Mouse (Mus musculus) gastrocnemius, adult 2 months (tissue): ENCODE measurements at regions not wholly inside any gene's neighbourhood (a gene's known extent, or its start where the extent isn't known, plus 50 kb on each side); places are given as distances from the start of the nearest gene placed in this dataset.
A peak's percentile ranks its signal among the peaks of the same experiment; 100 is the strongest.

ENCODE experiments used
- DNase-seq: peaks from one replicate; pipeline ENCODE4 v3.0.0; 2022
- H3K27ac ChIP-seq: fragments of 200-600 bp; 2 replicates; pipeline ENCODE4 v1.8.1; 2022; ENCODE audit warnings: mild to moderate bottlenecking
- H3K4me3 ChIP-seq: fragments of 200-600 bp; 2 replicates; pipeline ENCODE4 v1.8.1; 2022; ENCODE audit warnings: mild to moderate bottlenecking, moderate library complexity
- CTCF ChIP-seq: fragments of 200-600 bp; IDR thresholded peaks from 2 replicates; pipeline ENCODE4 v1.8.1; 2022; ENCODE audit warnings: antibody characterized with exemption, mild to moderate bottlenecking, moderate library complexity
- intact Hi-C: fragments of 180-260 bp; cut with DNase I; formaldehyde crosslinking; loops from one replicate; pipeline ENCODE4 v1.15.1; 2025

- H3K27ac ChIP-seq = no peak overlapping the region
- no peak overlapping the region for H3K4me3 ChIP-seq
- no peak for TF ChIP-seq CTCF
- DNase-seq = no peak
- intact Hi-C loops = no loop called here
Measured at GRCm38 (mm10) chr12:50851644-50852043, 202.7 kb upstream of the Prkd1 start.

GRCm38 (mm10) chr12:50847976-50848375 is 199.1 kb upstream of the Prkd1 start:
- DNase-seq = no peak
- intact Hi-C loops = no loop called here
- TF ChIP-seq CTCF = no peak
- Histone ChIP-seq H3K4me3 (peak overlapping the region; percentile 1; the same call in 1 of the 2 replicates), H3K27ac (peak overlapping the region; percentile 79)

GRCm38 (mm10) chr12:50842744-50843143 is 193.8 kb upstream of the Prkd1 start:
- Histone ChIP-seq H3K27ac (no peak overlapping the region), H3K4me3 (no peak overlapping the region)
- DNase-seq = no peak
- intact Hi-C loops = no loop called here
- TF ChIP-seq CTCF = no peak

- H3K27ac ChIP-seq = no peak overlapping the region
- intact Hi-C loops = no loop called here
- TF ChIP-seq CTCF = no peak
- DNase-seq = no peak
- no peak overlapping the region for H3K4me3 ChIP-seq
Measured at GRCm38 (mm10) chr12:50839391-50839790, 190.5 kb upstream of the Prkd1 start.

- no peak for TF ChIP-seq CTCF
- Histone ChIP-seq H3K4me3 (no peak overlapping the region), H3K27ac (no peak overlapping the region)
- intact Hi-C loops = loop anchor here (5.0 kb wide), 1 partner anchor 547 kb away; no protein-coding TSS in a partner anchor
- DNase-seq = no peak
Measured at GRCm38 (mm10) chr12:50808731-50809281, 159.9 kb upstream of the Prkd1 start.

DNA sequence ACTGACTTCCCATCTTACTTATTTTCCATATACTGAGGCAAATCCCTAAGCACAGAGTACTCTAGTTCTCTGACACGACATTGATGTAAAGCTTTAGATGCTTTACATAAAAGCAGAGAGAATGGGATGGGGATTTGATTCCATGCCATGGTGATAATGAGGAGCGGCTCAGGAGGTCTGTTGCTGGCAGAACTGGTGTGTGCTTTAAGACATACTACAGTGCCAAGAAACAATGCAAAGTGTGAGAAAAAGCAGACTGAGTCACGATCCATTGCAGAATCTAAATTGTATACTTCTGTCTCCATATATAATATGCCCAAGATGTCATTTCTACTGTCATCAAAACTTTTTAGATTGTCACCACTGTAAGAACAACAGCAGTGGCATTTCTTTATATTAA is 155.5 kb upstream of the Prkd1 start:
- Histone ChIP-seq H3K4me3 (no peak overlapping the region), H3K27ac (no peak overlapping the region)
- DNase-seq = no peak
- TF ChIP-seq CTCF = no peak
- intact Hi-C loops = no loop called here

- no peak overlapping the region for H3K4me3 ChIP-seq
- intact Hi-C loops = no loop called here
- TF ChIP-seq CTCF = no peak
- DNase-seq = no peak
- H3K27ac ChIP-seq = no peak overlapping the region
Measured at GRCm38 (mm10) chr12:50765156-50765940, 116.5 kb upstream of the Prkd1 start.

DNA sequence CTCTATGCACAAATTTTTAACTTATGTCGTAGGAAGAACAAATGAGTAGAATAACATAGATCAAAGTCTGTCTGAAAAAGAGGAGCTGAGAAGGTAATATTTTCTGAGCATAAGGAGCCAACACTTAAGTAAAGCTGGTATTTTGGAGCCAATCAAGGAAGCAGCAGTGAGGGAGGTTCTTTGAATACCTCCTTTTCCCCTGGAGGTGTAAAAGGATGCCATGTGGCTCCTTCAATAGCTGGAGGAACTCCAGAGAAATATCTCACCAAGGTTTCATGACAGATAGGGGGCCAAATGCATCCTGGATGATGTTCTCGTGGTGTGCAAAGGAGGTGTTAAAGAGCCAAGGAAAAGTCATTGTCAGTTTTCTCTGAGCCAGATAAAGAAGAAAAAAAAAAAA is 115.6 kb upstream of the Prkd1 start:
- DNase-seq = no peak
- Histone ChIP-seq H3K27ac (no peak overlapping the region), H3K4me3 (no peak overlapping the region)
- no peak for TF ChIP-seq CTCF
- intact Hi-C loops = no loop called here

GRCm38 (mm10) chr12:50734135-50734534 is 85.2 kb upstream of the Prkd1 start:
- no peak for DNase-seq
- Histone ChIP-seq H3K27ac (no peak overlapping the region), H3K4me3 (no peak overlapping the region)
- intact Hi-C loops = no loop called here
- TF ChIP-seq CTCF = no peak

DNA sequence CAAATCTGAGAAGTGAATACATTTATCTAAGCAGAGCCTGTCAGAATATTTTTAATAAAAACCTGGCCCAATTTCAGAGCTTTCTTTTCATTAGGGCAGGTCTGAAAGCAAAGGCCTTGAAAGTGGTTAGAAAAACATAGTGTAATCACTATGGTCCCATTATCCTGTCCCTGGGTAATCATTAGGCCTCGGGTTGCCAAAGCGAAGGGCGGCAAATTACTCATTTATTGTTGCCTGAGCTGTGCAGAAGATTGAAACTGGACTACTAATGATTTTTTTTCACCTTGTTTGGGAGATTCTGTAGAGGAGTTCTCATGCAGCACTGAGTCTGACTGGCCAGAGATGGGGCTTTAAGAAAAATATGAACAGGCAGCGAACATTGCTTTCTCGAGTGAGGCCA is 63.7 kb upstream of the Prkd1 start:
- no peak for DNase-seq
- no peak overlapping the region for H3K27ac ChIP-seq
- intact Hi-C loops = no loop called here
- TF ChIP-seq CTCF = no peak
- H3K4me3 ChIP-seq = no peak overlapping the region

GRCm38 (mm10) chr12:50709000-50709788 is 60.3 kb upstream of the Prkd1 start:
- intact Hi-C loops = no loop called here
- Histone ChIP-seq H3K4me3 (no peak overlapping the region), H3K27ac (no peak overlapping the region)
- no peak for TF ChIP-seq CTCF
- no peak for DNase-seq

GRCm38 (mm10) chr12:50698613-50699442 is 49.9 kb upstream of the Prkd1 start:
- no peak for TF ChIP-seq CTCF
- no peak for DNase-seq
- Histone ChIP-seq H3K4me3 (no peak overlapping the region), H3K27ac (no peak overlapping the region)
- intact Hi-C loops = no loop called here
